Mouse (Mus musculus): ENCODE data around the gene Agbl2.

- no peak for TF ChIP-seq CTCF (IDR thresholded peaks at IDR 0.05; ENCODE audit: extremely low read depth, insufficient read depth, insufficient read length, insufficient replicate concordance)
- TF ChIP-seq POLR2A (IDR thresholded peaks at IDR 0.05; ENCODE audit: low read depth, low read length) = no peak
Observed at GRCm38 (mm10) chr2:90781323-90781722, 1.2 kb upstream of the Agbl2 start.

Measured in spleen, adult 2 months (tissue).